Mouse (Mus musculus): ENCODE results near the gene Cul5.

DNA sequence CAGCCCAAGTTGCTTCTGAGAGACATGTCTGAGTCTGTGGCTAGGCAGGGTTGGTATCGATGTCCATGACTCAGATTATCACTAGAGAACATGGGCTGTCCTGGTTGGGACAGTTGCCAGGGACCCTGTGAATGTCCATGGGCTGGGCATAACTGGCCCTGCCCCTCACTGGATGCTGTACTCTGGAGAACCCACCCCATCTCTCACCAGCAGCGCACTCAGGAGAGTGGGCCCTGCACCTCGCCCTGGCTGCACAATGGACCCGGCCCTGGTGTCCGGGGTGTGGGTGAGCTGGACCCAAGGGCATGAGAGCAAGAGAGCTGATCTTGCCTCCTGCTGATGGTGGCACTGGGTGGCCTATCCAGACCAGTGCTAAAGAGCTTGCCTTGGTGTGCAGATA lies 64.9 kb downstream of the Cul5 start:
- TF ChIP-seq POLR2A (IDR thresholded peaks at IDR 0.05; ENCODE audit: low read depth, low read length) = no peak
- no peak for TF ChIP-seq CTCF (IDR thresholded peaks at IDR 0.05; ENCODE audit: extremely low read depth, insufficient read depth, insufficient read length, insufficient replicate concordance)
